Mouse (Mus musculus) B cell, adult 62 days (primary cell): ENCODE measurements around the gene Myoz1. TPM values are rescaled to one million over a fixed set of nuclear protein-coding genes. Genes with fewer than 3 reads are reported as not detected.

ENCODE experiments used
- total RNA-seq: library from RNA; stranded (reverse); gene quantifications from 4 replicates; pipeline ENCODE4 v1.2.4, GENCODE M21; 2023

Myoz1 gene
- total RNA-seq, result not detected in 4 replicates

DNA sequence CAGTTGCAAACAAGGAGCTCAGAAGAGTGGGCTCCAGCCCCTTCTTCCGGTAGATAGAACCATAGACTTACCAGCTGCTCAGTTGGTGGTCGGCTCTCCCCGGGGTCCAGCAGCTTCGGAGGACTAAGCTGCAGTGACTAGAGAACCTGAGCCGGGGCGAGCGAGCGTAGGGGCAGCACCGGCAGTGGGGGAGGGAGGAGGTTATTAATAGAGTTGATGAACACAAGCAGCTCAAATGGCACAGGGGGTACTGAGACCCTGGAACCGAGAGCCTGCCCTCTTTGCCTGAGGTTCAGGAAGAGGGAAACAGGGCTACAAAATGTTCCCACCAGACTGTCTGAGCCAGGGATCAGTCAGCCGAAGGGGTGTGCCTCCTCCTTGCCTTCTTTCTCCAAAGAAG lies at the start of gene Myoz1:
Gene Myoz1 (minus strand): TSS at position 180 of the 400 bp plus-strand sequence.

DNA sequence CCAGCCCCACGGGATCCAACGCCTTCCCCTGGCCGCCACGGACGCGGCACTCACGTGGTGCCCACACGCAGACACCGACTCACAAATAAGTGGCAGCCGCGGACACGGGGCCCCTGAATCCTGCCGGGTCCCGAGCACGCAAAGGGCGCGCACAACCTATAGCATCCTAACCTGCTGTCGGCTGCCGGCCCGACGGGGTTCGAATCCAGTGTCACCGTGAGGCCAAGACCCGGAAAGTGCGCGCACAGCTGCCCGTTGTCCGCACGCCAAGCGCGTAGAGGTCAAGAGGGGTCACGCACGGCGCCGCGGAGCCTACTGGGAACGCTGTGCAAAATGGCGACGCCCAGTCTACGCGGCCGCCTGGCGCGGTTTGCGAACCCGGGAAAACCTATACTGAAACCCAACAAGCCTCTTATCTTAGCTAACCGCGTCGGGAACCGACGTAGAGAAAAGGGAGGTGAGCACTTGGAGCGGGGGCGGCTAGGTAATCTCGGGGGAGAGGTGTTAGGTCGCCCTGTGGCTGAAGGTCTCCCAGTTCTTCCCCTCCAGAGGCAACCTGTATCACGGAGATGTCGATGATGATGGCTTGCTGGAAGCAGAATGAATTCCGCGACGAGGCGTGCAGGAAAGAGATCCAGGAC lies 46.5 kb upstream of the Myoz1 start, which contains the start of gene Chchd1:
Gene Chchd1 (plus strand): TSS at position 266 of the 641 bp plus-strand sequence.

DNA sequence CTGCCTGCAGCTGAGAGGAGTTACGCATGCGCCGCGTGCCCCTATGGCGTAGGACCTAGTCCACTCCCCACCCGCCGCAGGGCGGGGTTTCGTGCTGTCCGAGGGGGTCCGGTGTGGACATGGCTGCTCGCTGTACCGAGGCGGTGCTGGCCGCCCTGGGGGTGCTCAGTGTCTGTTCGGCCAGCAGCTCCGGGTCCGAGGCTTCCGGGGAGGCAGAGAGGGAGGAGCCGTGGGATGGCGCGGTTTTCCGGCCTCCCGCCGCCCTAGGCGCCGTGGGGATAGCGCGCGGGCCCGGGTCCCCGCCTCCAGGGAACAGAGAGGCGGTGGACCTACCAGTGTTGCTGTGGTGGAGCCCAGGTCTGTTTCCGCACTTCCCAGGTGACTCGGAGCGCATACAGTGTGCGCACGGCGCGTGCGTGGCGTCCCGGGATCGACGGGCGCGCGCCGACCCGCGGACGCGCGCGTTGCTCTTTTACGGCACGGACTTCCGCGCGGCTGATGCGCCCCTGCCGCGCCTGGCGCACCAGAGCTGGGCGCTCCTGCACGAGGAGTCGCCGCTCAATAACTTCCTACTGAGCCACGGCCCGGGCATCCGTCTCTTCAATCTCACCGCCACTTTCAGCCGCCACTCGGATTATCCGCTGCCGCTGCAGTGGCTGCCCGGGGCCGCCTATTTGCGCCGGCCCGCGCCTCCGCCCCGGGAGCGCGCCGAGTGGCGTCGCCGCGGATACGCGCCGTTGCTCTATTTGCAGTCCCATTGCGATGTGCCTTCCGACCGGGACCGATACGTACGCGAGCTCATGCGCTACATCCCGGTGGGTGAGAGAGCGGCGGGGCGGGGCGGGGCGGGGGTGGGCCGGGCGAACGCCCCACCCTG lies 38.8 kb upstream of the Myoz1 start, which contains the start of gene Fut11:
Gene Fut11 (plus strand): TSS at position 85 of the 877 bp plus-strand sequence.

DNA sequence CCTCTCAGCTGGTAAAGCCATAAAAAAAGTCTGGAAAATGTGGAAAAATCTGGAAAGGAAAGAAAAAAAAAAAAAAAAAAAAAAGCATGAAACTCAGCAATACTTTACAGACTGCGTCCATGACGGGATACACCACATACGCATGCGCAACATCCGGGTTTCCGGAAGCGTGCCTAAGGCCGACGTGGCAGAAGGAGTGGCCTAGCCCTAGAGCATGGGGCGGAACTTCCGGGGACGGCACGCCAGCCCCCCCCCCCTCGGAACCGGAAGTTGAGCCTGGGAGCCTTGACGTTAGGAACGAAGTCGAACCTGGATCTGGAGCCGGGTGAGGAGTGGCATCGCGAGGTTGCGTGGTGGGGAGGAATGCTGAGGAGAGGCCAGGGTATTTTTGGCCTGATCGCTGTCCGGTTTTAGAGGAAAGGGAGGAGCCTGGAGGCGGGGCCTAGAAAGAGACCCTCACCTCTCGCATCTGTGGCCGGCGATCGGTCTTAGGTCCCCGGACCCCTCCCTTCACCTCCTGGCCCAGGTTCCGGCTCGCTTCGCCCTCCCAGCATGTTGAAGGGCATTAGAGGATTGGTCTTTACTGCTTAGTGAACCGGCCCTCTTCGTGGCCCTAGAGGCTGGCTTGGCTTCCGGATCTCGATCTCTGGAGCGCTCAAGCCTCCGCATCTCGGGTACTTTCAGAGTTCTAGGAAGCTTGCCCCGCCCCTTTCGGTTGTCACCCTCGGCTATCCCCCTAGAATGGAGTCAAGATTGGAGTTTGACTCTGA lies 17.9 kb upstream of the Myoz1 start, which contains the start of gene Sec24c:
Gene Sec24c (plus strand): TSS at position 245 of the 770 bp plus-strand sequence.

DNA sequence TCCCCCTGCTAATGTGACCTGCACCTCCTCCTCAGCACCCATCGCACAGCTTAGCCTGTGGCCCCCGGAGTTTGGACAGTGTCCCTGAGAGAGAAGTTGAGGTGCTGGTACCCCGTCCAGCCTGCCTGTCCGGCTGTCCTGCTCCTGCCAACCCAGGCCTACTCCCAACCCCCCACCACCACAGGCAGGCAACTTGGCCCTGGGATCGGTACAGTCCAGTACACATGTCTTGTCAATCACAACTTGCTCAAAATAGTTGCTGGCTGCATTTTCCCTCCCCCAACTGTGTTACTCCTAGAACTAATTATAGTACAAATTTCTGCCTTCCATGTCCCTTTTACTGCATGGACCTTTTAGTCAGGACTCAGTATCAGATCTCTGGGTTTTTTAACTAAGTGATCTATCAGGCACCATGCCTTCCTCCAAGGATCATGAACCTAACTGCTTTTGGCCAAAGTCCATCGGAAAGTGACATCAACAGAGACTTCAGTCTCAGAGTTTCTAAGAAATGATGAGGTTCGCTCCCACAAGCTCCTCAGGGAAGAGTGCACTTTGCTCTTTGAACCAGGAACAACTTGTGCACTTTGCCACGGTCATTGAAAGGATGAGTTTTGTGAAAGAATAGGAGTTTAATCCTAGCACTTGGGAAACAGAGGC lies 11.9 kb upstream of the Myoz1 start, which contains the start of gene Synpo2l:
Gene Synpo2l (minus strand): TSS at position 201 of the 657 bp plus-strand sequence.

DNA sequence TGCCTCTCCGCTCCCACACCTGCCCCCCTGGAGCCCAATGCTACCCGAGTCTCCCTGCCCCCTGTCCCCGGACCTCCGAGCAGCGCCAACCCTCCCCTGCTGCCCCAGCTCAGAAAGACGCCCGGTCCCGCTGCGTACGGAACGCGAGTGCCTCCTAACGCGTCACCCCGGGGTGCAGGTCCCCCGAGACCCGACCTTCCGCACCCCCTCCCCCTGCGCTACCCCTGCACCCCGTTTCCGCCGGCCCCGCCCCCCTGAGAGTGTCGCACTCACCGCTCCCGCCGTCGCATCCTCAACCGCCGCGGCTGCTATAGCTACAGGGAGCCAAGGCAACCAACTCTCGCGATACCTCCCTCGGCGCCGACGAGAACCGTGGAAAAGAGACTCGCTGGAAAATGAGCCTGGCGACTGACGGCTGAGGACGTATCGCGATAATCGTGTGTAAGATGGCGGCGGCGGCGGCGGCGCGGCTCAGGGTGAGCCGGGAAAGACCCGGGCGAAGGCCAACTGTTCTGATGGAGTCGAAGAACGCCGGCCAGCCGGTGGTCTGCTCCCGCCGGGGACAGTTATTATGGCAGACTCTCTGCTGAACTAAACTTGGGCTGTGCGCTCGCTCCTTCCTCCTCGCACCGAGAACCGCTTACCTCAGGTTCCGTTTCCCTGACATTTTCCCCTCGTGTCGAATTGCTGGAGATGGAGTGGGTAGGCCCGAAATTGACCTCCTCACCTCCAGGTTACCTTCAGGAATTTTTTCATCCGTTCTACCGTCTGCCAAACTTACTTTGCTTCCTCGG lies 15.5 kb downstream of the Myoz1 start, which contains the start of gene Usp54:
Gene Usp54 (minus strand): TSS at position 420 of the 794 bp plus-strand sequence.

Other genes with a start within 250 kb of the Myoz1 start
- not detected in 4 replicates for gene Cfap70, start 204.3 kb downstream of the Myoz1 start, total RNA-seq
- 49.7 to 53.2 TPM (median 50.3 TPM) in 4 replicates for gene Anxa7, start 176.4 kb downstream of the Myoz1 start, total RNA-seq
- 2.8 to 4.5 TPM (median 4.2 TPM) in 4 replicates for gene Mss51, start 159.6 kb downstream of the Myoz1 start, total RNA-seq
- 101 to 117 TPM (median 110 TPM) in 4 replicates for gene Ppp3cb, start 110.0 kb downstream of the Myoz1 start, total RNA-seq
- gene Usp54, start 15.5 kb downstream of the Myoz1 start, total RNA-seq, result 5.2 to 6.9 TPM (median 5.8 TPM) in 4 replicates
- gene Synpo2l, start 11.8 kb upstream of the Myoz1 start, total RNA-seq, result 0.18 to 0.27 TPM (median 0.20 TPM) in 3 of 4 replicates, not detected in the other
- gene Sec24c, start 17.8 kb upstream of the Myoz1 start, total RNA-seq, result 216 to 224 TPM (median 218 TPM) in 4 replicates
- 6.2 to 7.0 TPM (median 6.3 TPM) in 4 replicates for gene Fut11, start 38.4 kb upstream of the Myoz1 start, total RNA-seq
- 32.0 to 40.8 TPM (median 34.1 TPM) in 4 replicates for gene Chchd1, start 46.5 kb upstream of the Myoz1 start, total RNA-seq
- 192 to 208 TPM (median 201 TPM) in 4 replicates for gene Zswim8, start 51.0 kb upstream of the Myoz1 start, total RNA-seq
- 48.6 to 52.8 TPM (median 50.3 TPM) in 4 replicates for gene Ndst2, start 78.0 kb upstream of the Myoz1 start, total RNA-seq
- gene Camk2g, start 137.5 kb upstream of the Myoz1 start, total RNA-seq, result 19.7 to 28.2 TPM (median 21.3 TPM) in 4 replicates
- gene Plau, start 180.1 kb upstream of the Myoz1 start, total RNA-seq, result 2.1 to 3.3 TPM (median 2.9 TPM) in 4 replicates